Mouse (Mus musculus): ENCODE measurements around the gene Shq1. TPM values are rescaled to one million over a fixed set of nuclear protein-coding genes. Genes with fewer than 3 reads are reported as not detected.

Shq1 gene
- polyA plus RNA-seq, 1 experiment from 2014 or later: 8.5 TPM

GRCm38 (mm10) chr6:100644631-100645030, 26.3 kb downstream of the Shq1 start:
- H3K27me3 ChIP-seq (ENCODE audit: control insufficient read depth, insufficient read depth, low read length): no peaks in the 10 kb centered on the region
- H3K9me3 ChIP-seq (ENCODE audit: control insufficient read depth, low read length): no peaks in the 10 kb centered on the region
- no peak overlapping the region for H3K27ac ChIP-seq (replicated peaks in 1 of 2; ENCODE audit: control insufficient read depth in 1 of 2, insufficient read depth in 1 of 2, low read depth in 2 of 2, low read length in 2 of 2)
- H3K4me2 ChIP-seq (ENCODE audit: low read length): no peak overlapping the region
- no peak for ATAC-seq (ENCODE audit: insufficient number of reproducible peaks, insufficient read depth, low FRiP score, low read depth)
- H3K4me3 ChIP-seq (ENCODE audit: control insufficient read depth in 1 of 2, insufficient read depth in 1 of 2, low read depth in 1 of 2, low read length in 2 of 2): no peak overlapping the region
- peaks cover 6% of the 10 kb centered on the region; the same call in 1 of the 2 replicates for H3K36me3 ChIP-seq (ENCODE audit: control insufficient read depth, insufficient read depth, low read length)
- 88% methylated on average over 15 of the region's 15 CpGs for WGBS
- no peak overlapping the region for H3K9ac ChIP-seq (ENCODE audit: low read length)
- peaks cover 3 to 5% of the 10 kb centered on the region in 2 experiments; a peak in 3 of 4 replicates for H3K4me1 ChIP-seq (ENCODE audit: control insufficient read depth in 2 of 2, insufficient read depth in 2 of 2, low read length in 2 of 2)

GRCm38 (mm10) chr6:100642786-100643185, 28.2 kb downstream of the Shq1 start:
- ATAC-seq (ENCODE audit: insufficient number of reproducible peaks, insufficient read depth, low FRiP score, low read depth): no peak
- H3K4me2 ChIP-seq (ENCODE audit: low read length): no peak overlapping the region
- no peak overlapping the region for H3K4me3 ChIP-seq (ENCODE audit: control insufficient read depth in 1 of 2, insufficient read depth in 1 of 2, low read depth in 1 of 2, low read length in 2 of 2)
- no peak overlapping the region for H3K27ac ChIP-seq (replicated peaks in 1 of 2; ENCODE audit: control insufficient read depth in 1 of 2, insufficient read depth in 1 of 2, low read depth in 2 of 2, low read length in 2 of 2)
- no peak overlapping the region for H3K9ac ChIP-seq (ENCODE audit: low read length)
- H3K9me3 ChIP-seq (ENCODE audit: control insufficient read depth, low read length): no peaks in the 10 kb centered on the region
- WGBS: 74% methylated on average over 2 of the region's 2 CpGs
- H3K27me3 ChIP-seq (ENCODE audit: control insufficient read depth, insufficient read depth, low read length): no peaks in the 10 kb centered on the region
- peaks cover 6% of the 10 kb centered on the region; the same call in 1 of the 2 replicates for H3K36me3 ChIP-seq (ENCODE audit: control insufficient read depth, insufficient read depth, low read length)
- H3K4me1 ChIP-seq (ENCODE audit: control insufficient read depth in 2 of 2, insufficient read depth in 2 of 2, low read length in 2 of 2): peaks cover 3 to 5% of the 10 kb centered on the region in 2 experiments; a peak in 3 of 4 replicates

GRCm38 (mm10) chr6:100640591-100640990, 30.4 kb downstream of the Shq1 start:
- no peak overlapping the region for H3K4me2 ChIP-seq (ENCODE audit: low read length)
- 100% methylated on average over 1 of the region's 1 CpGs for WGBS
- peaks cover 3% of the 10 kb centered on the region in 2 experiments; a peak in 2 of 4 replicates for H3K4me1 ChIP-seq (ENCODE audit: control insufficient read depth in 2 of 2, insufficient read depth in 2 of 2, low read length in 2 of 2)
- no peaks in the 10 kb centered on the region for H3K27me3 ChIP-seq (ENCODE audit: control insufficient read depth, insufficient read depth, low read length)
- no peak overlapping the region for H3K9ac ChIP-seq (ENCODE audit: low read length)
- no peak for ATAC-seq (ENCODE audit: insufficient number of reproducible peaks, insufficient read depth, low FRiP score, low read depth)
- no peak overlapping the region for H3K4me3 ChIP-seq (ENCODE audit: control insufficient read depth in 1 of 2, insufficient read depth in 1 of 2, low read depth in 1 of 2, low read length in 2 of 2)
- H3K36me3 ChIP-seq (ENCODE audit: control insufficient read depth, insufficient read depth, low read length): 0 out of 2 replicates have a peak, but pooled peaks cover 4% of the 10 kb centered on the region
- H3K27ac ChIP-seq (replicated peaks in 1 of 2; ENCODE audit: control insufficient read depth in 1 of 2, insufficient read depth in 1 of 2, low read depth in 2 of 2, low read length in 2 of 2): no peak overlapping the region
- no peaks in the 10 kb centered on the region for H3K9me3 ChIP-seq (ENCODE audit: control insufficient read depth, low read length)

GRCm38 (mm10) chr6:100629086-100629485, 41.9 kb downstream of the Shq1 start:
- H3K36me3 ChIP-seq (ENCODE audit: control insufficient read depth, insufficient read depth, low read length): no peaks in the 10 kb centered on the region
- no peak for ATAC-seq (ENCODE audit: insufficient number of reproducible peaks, insufficient read depth, low FRiP score, low read depth)

GRCm38 (mm10) chr6:100628223-100628622, 42.7 kb downstream of the Shq1 start:
- no peak overlapping the region for H3K4me2 ChIP-seq (ENCODE audit: low read length)
- H3K4me3 ChIP-seq (ENCODE audit: control insufficient read depth in 1 of 2, insufficient read depth in 1 of 2, low read depth in 1 of 2, low read length in 2 of 2): no peak overlapping the region
- no peaks in the 10 kb centered on the region for H3K36me3 ChIP-seq (ENCODE audit: control insufficient read depth, insufficient read depth, low read length)
- 70% methylated on average over 3 of the region's 3 CpGs for WGBS
- no peaks in the 10 kb centered on the region for H3K27me3 ChIP-seq (ENCODE audit: control insufficient read depth, insufficient read depth, low read length)
- peaks cover 2 to 13% of the 10 kb centered on the region in 2 experiments; a peak in 2 of 4 replicates for H3K4me1 ChIP-seq (ENCODE audit: control insufficient read depth in 2 of 2, insufficient read depth in 2 of 2, low read length in 2 of 2)
- H3K9ac ChIP-seq (ENCODE audit: low read length): no peak overlapping the region
- H3K9me3 ChIP-seq (ENCODE audit: control insufficient read depth, low read length): no peaks in the 10 kb centered on the region
- ATAC-seq (ENCODE audit: insufficient number of reproducible peaks, insufficient read depth, low FRiP score, low read depth): no peak
- H3K27ac ChIP-seq (replicated peaks in 1 of 2; ENCODE audit: control insufficient read depth in 1 of 2, insufficient read depth in 1 of 2, low read depth in 2 of 2, low read length in 2 of 2): no peak overlapping the region

More at GRCm38 (mm10) chr6:100629086-100629485, 41.9 kb downstream of the Shq1 start:
- Histone ChIP-seq H3K9me3 (ENCODE audit: control insufficient read depth, low read length) (no peaks in the 10 kb centered on the region), H3K4me1 (ENCODE audit: control insufficient read depth in 2 of 2, insufficient read depth in 2 of 2, low read length in 2 of 2) (peaks cover 2 to 7% of the 10 kb centered on the region in 2 experiments; a peak in 2 of 4 replicates), H3K9ac (ENCODE audit: low read length) (no peak overlapping the region), H3K27ac (replicated peaks in 1 of 2; ENCODE audit: control insufficient read depth in 1 of 2, insufficient read depth in 1 of 2, low read depth in 2 of 2, low read length in 2 of 2) (no peak overlapping the region), H3K27me3 (ENCODE audit: control insufficient read depth, insufficient read depth, low read length) (no peaks in the 10 kb centered on the region), H3K4me3 (ENCODE audit: control insufficient read depth in 1 of 2, insufficient read depth in 1 of 2, low read depth in 1 of 2, low read length in 2 of 2) (no peak overlapping the region), H3K4me2 (ENCODE audit: low read length) (no peak overlapping the region)
- 84% methylated on average over 6 of the region's 6 CpGs for WGBS

GRCm38 (mm10) chr6:100623922-100624321, 47.0 kb downstream of the Shq1 start:
- H3K27me3 ChIP-seq (ENCODE audit: control insufficient read depth, insufficient read depth, low read length): no peaks in the 10 kb centered on the region

GRCm38 (mm10) chr6:100622861-100623507, 48.0 kb downstream of the Shq1 start:
- Histone ChIP-seq H3K4me3 (ENCODE audit: control insufficient read depth in 1 of 2, insufficient read depth in 1 of 2, low read depth in 1 of 2, low read length in 2 of 2) (no peak overlapping the region), H3K27ac (replicated peaks in 1 of 2; ENCODE audit: control insufficient read depth in 1 of 2, insufficient read depth in 1 of 2, low read depth in 2 of 2, low read length in 2 of 2) (no peak overlapping the region), H3K36me3 (ENCODE audit: control insufficient read depth, insufficient read depth, low read length) (no peaks in the 10 kb centered on the region), H3K9ac (ENCODE audit: low read length) (no peak overlapping the region), H3K9me3 (ENCODE audit: control insufficient read depth, low read length) (no peaks in the 10 kb centered on the region), H3K27me3 (ENCODE audit: control insufficient read depth, insufficient read depth, low read length) (no peaks in the 10 kb centered on the region), H3K4me2 (ENCODE audit: low read length) (no peak overlapping the region), H3K4me1 (ENCODE audit: control insufficient read depth in 2 of 2, insufficient read depth in 2 of 2, low read length in 2 of 2) (peaks cover 6 to 19% of the 10 kb centered on the region in 2 experiments; a peak in 2 of 4 replicates)
- no peak for ATAC-seq (ENCODE audit: insufficient number of reproducible peaks, insufficient read depth, low FRiP score, low read depth)
- WGBS: 28% methylated on average over 2 of the region's 2 CpGs

More at GRCm38 (mm10) chr6:100623922-100624321, 47.0 kb downstream of the Shq1 start:
- peaks cover 6 to 19% of the 10 kb centered on the region in 2 experiments; a peak in 2 of 4 replicates for H3K4me1 ChIP-seq (ENCODE audit: control insufficient read depth in 2 of 2, insufficient read depth in 2 of 2, low read length in 2 of 2)
- H3K4me3 ChIP-seq (ENCODE audit: control insufficient read depth in 1 of 2, insufficient read depth in 1 of 2, low read depth in 1 of 2, low read length in 2 of 2): no peak overlapping the region
- no peak overlapping the region for H3K9ac ChIP-seq (ENCODE audit: low read length)
- H3K36me3 ChIP-seq (ENCODE audit: control insufficient read depth, insufficient read depth, low read length): no peaks in the 10 kb centered on the region
- H3K27ac ChIP-seq (replicated peaks in 1 of 2; ENCODE audit: control insufficient read depth in 1 of 2, insufficient read depth in 1 of 2, low read depth in 2 of 2, low read length in 2 of 2): no peak overlapping the region
- no peak overlapping the region for H3K4me2 ChIP-seq (ENCODE audit: low read length)
- no peak for ATAC-seq (ENCODE audit: insufficient number of reproducible peaks, insufficient read depth, low FRiP score, low read depth)
- H3K9me3 ChIP-seq (ENCODE audit: control insufficient read depth, low read length): no peaks in the 10 kb centered on the region
- 77% methylated on average over 2 of the region's 2 CpGs for WGBS
